Mouse (Mus musculus): ENCODE data around the gene Dhps. TPM values are rescaled to one million over a fixed set of nuclear protein-coding genes. Genes with fewer than 3 reads are reported as not detected.
"Not testable (repeated sequence)": the region's sequence is repeated elsewhere in the genome, so short reads cannot be mapped to it uniquely, and the experiment has no call there.

Dhps gene
- polyA plus RNA-seq, 1 experiment = 43.5 TPM

- peaks cover 56% of the 10 kb centered on the region for H3K4me1 ChIP-seq
- H3K36me3 ChIP-seq (replicated peaks; ENCODE audit: low read length) = peaks cover 62% of the 10 kb centered on the region
- TF ChIP-seq FLI1 (IDR thresholded peaks at IDR 0.05; ENCODE audit: low read length) (no peak), GATA1 (IDR thresholded peaks at IDR 0.05; ENCODE audit: borderline replicate concordance, low read length) (no peak)
- no peaks in the 10 kb centered on the region for H3K27me3 ChIP-seq (replicated peaks)
- H3K9me3 ChIP-seq = no peaks in the 10 kb centered on the region
- no peak overlapping the region for H3K4me3 ChIP-seq (replicated peaks)
These were observed 4.4 kb downstream of the Dhps start for GRCm38 (mm10) chr8:85076001-85076400.

GRCm38 (mm10) chr8:85076993-85077392, 5.4 kb downstream of the Dhps start:
- TF ChIP-seq FLI1 (IDR thresholded peaks at IDR 0.05; ENCODE audit: low read length) (no peak), GATA1 (IDR thresholded peaks at IDR 0.05; ENCODE audit: borderline replicate concordance, low read length) (no peak)
- H3K36me3 ChIP-seq (replicated peaks; ENCODE audit: low read length) = peaks cover 62% of the 10 kb centered on the region

GRCm38 (mm10) chr8:85080214-85080531, 8.6 kb downstream of the Dhps start:
- Histone ChIP-seq H3K9me3 (no peaks in the 10 kb centered on the region), H3K27me3 (replicated peaks) (no peaks in the 10 kb centered on the region), H3K4me3 (replicated peaks) (peak overlapping the region; percentile 99), H3K4me1 (peaks cover 72% of the 10 kb centered on the region), H3K36me3 (replicated peaks; ENCODE audit: low read length) (peaks cover 42% of the 10 kb centered on the region)
- TF ChIP-seq FLI1 (IDR thresholded peaks at IDR 0.05; ENCODE audit: low read length) = no peak
- no peak for TF ChIP-seq GATA1 (IDR thresholded peaks at IDR 0.05; ENCODE audit: borderline replicate concordance, low read length)

More at GRCm38 (mm10) chr8:85076993-85077392, 5.4 kb downstream of the Dhps start:
- Histone ChIP-seq H3K4me1 (peaks cover 63% of the 10 kb centered on the region), H3K4me3 (replicated peaks) (no peak overlapping the region), H3K9me3 (no peaks in the 10 kb centered on the region), H3K27me3 (replicated peaks) (no peaks in the 10 kb centered on the region)

GRCm38 (mm10) chr8:85080532-85081215, 9.1 kb downstream of the Dhps start, which contains the start of gene Wdr83os:
Gene Wdr83os (plus strand): TSS chr8:85080740.
- TF ChIP-seq FLI1 (IDR thresholded peaks at IDR 0.05; ENCODE audit: low read length) (no peak), GATA1 (IDR thresholded peaks at IDR 0.05; ENCODE audit: borderline replicate concordance, low read length) (no peak)
- Histone ChIP-seq H3K4me1 (peaks cover 77% of the 10 kb centered on the region), H3K36me3 (replicated peaks; ENCODE audit: low read length) (peaks cover 42% of the 10 kb centered on the region), H3K4me3 (replicated peaks) (peak within 1 kb of the TSS; percentile 99), H3K9me3 (no peaks in the 10 kb centered on the region), H3K27me3 (replicated peaks) (no peaks in the 10 kb centered on the region)

- Histone ChIP-seq H3K9me3 (no peaks in the 10 kb centered on the region), H3K27me3 (replicated peaks) (no peaks in the 10 kb centered on the region), H3K36me3 (replicated peaks; ENCODE audit: low read length) (peaks cover 40% of the 10 kb centered on the region), H3K4me3 (replicated peaks) (peak within 1 kb of the TSS; percentile 99), H3K4me1 (peaks cover 75% of the 10 kb centered on the region)
- TF ChIP-seq GATA1 (IDR thresholded peaks at IDR 0.05; ENCODE audit: borderline replicate concordance, low read length) (no peak), FLI1 (IDR thresholded peaks at IDR 0.05; ENCODE audit: low read length) (no peak)
These were observed 9.6 kb downstream of the Dhps start, which contains the start of gene Wdr83 for GRCm38 (mm10) chr8:85081216-85081555. Gene Wdr83 (minus strand): TSS chr8:85081306.

GRCm38 (mm10) chr8:85082169-85082568, 10.6 kb downstream of the Dhps start:
- Histone ChIP-seq H3K4me3 (replicated peaks) (peak overlapping the region; percentile 94), H3K4me1 (peaks cover 70% of the 10 kb centered on the region)

GRCm38 (mm10) chr8:85083108-85083813, 11.7 kb downstream of the Dhps start, which contains the start of gene Man2b1:
Gene Man2b1 (plus strand): TSS chr8:85083270.
- Histone ChIP-seq H3K36me3 (replicated peaks; ENCODE audit: low read length) (peaks cover 45% of the 10 kb centered on the region), H3K4me1 (peaks cover 69% of the 10 kb centered on the region)
- TF ChIP-seq FLI1 (IDR thresholded peaks at IDR 0.05; ENCODE audit: low read length) (no peak), GATA1 (IDR thresholded peaks at IDR 0.05; ENCODE audit: borderline replicate concordance, low read length) (no peak)

More at GRCm38 (mm10) chr8:85082169-85082568, 10.6 kb downstream of the Dhps start:
- H3K9me3 ChIP-seq; H3K27me3 ChIP-seq (replicated peaks): not testable (repeated sequence)
- H3K36me3 ChIP-seq (replicated peaks; ENCODE audit: low read length) = peaks cover 41% of the 10 kb centered on the region

GRCm38 (mm10) chr8:85084633-85085032, 13.1 kb downstream of the Dhps start:
- Histone ChIP-seq H3K4me3 (replicated peaks) (peak overlapping the region; percentile 94), H3K9me3 (no peaks in the 10 kb centered on the region), H3K27me3 (replicated peaks) (no peaks in the 10 kb centered on the region), H3K36me3 (replicated peaks; ENCODE audit: low read length) (peaks cover 45% of the 10 kb centered on the region), H3K4me1 (peaks cover 55% of the 10 kb centered on the region)
- TF ChIP-seq FLI1 (IDR thresholded peaks at IDR 0.05; ENCODE audit: low read length) (no peak), GATA1 (IDR thresholded peaks at IDR 0.05; ENCODE audit: borderline replicate concordance, low read length) (no peak)

More at GRCm38 (mm10) chr8:85083108-85083813, 11.7 kb downstream of the Dhps start, which contains the start of gene Man2b1:
- Histone ChIP-seq H3K4me3 (replicated peaks) (peak within 1 kb of the TSS; percentile 94), H3K9me3 (no peaks in the 10 kb centered on the region), H3K27me3 (replicated peaks) (no peaks in the 10 kb centered on the region)

GRCm38 (mm10) chr8:85086238-85086637, 14.7 kb downstream of the Dhps start:
- H3K4me1 ChIP-seq = peaks cover 44% of the 10 kb centered on the region
- peaks cover 52% of the 10 kb centered on the region for H3K36me3 ChIP-seq (replicated peaks; ENCODE audit: low read length)
- TF ChIP-seq GATA1 (IDR thresholded peaks at IDR 0.05; ENCODE audit: borderline replicate concordance, low read length) (no peak), FLI1 (IDR thresholded peaks at IDR 0.05; ENCODE audit: low read length) (no peak)
- H3K4me3 ChIP-seq (replicated peaks) = no peak overlapping the region
- no peaks in the 10 kb centered on the region for H3K9me3 ChIP-seq
- no peaks in the 10 kb centered on the region for H3K27me3 ChIP-seq (replicated peaks)

GRCm38 (mm10) chr8:85088771-85089170, 17.2 kb downstream of the Dhps start:
- H3K36me3 ChIP-seq (replicated peaks; ENCODE audit: low read length) = peaks cover 77% of the 10 kb centered on the region
- no peaks in the 10 kb centered on the region for H3K9me3 ChIP-seq

More at GRCm38 (mm10) chr8:85088771-85089170, 17.2 kb downstream of the Dhps start:
- TF ChIP-seq GATA1 (IDR thresholded peaks at IDR 0.05; ENCODE audit: borderline replicate concordance, low read length) (no peak), FLI1 (IDR thresholded peaks at IDR 0.05; ENCODE audit: low read length) (no peak)
- H3K4me3 ChIP-seq (replicated peaks) = no peak overlapping the region
- H3K27me3 ChIP-seq (replicated peaks) = no peaks in the 10 kb centered on the region
- H3K4me1 ChIP-seq = peaks cover 30% of the 10 kb centered on the region

Measured in megakaryocyte, embryonic 14.5 days (primary cell).